Mouse (Mus musculus): ENCODE results near the gene Slc7a4. TPM values are rescaled to one million over a fixed set of nuclear protein-coding genes. Genes with fewer than 3 reads are reported as not detected.
A peak's percentile ranks its signal among the peaks of the same experiment; 100 is the strongest.

Slc7a4 gene
- 25.0 and 32.4 TPM in 2 replicates for polyA plus RNA-seq (2014; fragmentation: Nextera tagmentation; extraction: Ambion mirVana)

DNA sequence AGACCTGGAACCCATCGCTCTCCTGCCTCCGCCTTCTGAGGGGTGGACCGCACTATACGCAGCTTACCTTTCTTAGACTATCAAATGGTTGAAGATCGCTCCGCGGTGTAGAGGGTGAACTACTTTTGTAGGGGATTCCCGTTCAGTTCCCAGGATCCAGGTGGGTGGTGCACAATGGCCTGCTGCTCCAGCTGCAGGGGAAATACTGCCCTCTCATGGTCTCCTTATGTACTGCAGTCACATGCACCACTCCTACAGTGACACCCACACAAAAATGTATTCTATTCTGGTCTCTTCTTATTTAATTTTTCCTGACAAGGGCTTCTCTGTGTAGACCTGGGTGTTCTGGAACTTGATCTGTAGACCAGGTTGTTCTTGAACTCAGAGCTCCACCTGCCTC, at the start of gene Slc7a4:
Gene Slc7a4 (minus strand): TSS at position 151 of the 400 bp plus-strand sequence.
- H3K4me3 ChIP-seq (replicated peaks; ENCODE audit: low read depth, low read length), result no peak within 1 kb of the TSS
- no peaks in the 10 kb centered on the region for H3K4me1 ChIP-seq (ENCODE audit: control insufficient read depth, insufficient read depth, low read length)
- DNase-seq (peak; percentile 26), ATAC-seq (ENCODE audit: low FRiP score, low TSS enrichment) (no peak)
- no peaks in the 10 kb centered on the region for H3K27me3 ChIP-seq (ENCODE audit: control insufficient read depth, insufficient read depth, low read length)
- no peaks in the 10 kb centered on the region for H3K36me3 ChIP-seq (ENCODE audit: control insufficient read depth, insufficient read depth, low read length)
- H3K27ac ChIP-seq (replicated peaks; ENCODE audit: low read depth, low read length), result no peak within 1 kb of the TSS
- no peak within 1 kb of the TSS for H3K4me2 ChIP-seq (ENCODE audit: low read length)
- WGBS, result 19% methylated on average over 8 of the region's 8 CpGs
- H3K9ac ChIP-seq (replicated peaks; ENCODE audit: low read length), result no peak within 1 kb of the TSS
- no peaks in the 10 kb centered on the region for H3K9me3 ChIP-seq (ENCODE audit: control insufficient read depth, low read length)

DNA sequence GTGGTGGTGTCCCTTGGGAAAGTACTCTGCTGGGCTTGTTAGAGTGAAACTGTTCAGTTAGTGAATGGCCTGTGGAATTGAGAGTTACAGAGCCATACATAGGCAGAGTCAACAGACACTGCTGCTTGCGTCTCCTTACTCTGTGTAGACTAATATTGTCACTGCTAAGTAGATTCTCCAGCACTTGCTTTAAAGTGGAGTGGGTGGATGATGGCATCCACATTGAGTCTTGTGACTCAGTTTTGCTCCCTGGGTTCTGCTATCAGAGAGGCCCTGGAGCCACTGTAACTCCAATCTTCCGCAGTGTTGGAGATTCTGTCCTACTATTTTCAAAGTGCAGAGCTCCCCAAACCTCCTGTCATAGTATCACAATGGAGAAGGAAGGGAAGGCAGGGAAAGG, 49.6 kb upstream of the Slc7a4 start:
- H3K36me3 ChIP-seq (ENCODE audit: control insufficient read depth, insufficient read depth, low read length), result peaks cover 56% of the 10 kb centered on the region
- 95% methylated on average over 2 of the region's 2 CpGs for whole genome bisulfite sequencing

DNA sequence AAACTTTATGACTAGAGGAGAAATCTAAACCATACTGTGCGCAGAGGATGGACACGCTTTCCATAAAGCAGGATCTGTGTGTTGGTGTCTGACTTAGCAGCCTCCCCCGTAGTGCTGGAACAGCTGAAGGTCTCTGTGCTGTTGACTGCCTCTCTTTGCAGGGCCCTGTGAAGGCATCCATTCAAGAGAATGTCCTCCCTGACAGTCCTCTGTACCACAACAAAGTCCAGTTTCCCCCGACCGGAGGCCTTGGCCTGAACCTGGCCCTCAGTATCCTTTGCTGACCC, 43.2 kb upstream of the Slc7a4 start:
- no peaks in the 10 kb centered on the region for H3K4me1 ChIP-seq (ENCODE audit: control insufficient read depth, insufficient read depth, low read length)
- no peak for DNase-seq
- H3K36me3 ChIP-seq (ENCODE audit: control insufficient read depth, insufficient read depth, low read length), result peaks cover 82% of the 10 kb centered on the region
- no peak for ATAC-seq (ENCODE audit: low FRiP score, low TSS enrichment)
- no peaks in the 10 kb centered on the region for H3K9me3 ChIP-seq (ENCODE audit: control insufficient read depth, low read length)
- H3K27ac ChIP-seq (replicated peaks; ENCODE audit: low read depth, low read length), result no peak overlapping the region
- no peak overlapping the region for H3K4me3 ChIP-seq (replicated peaks; ENCODE audit: low read depth, low read length)
- no peak overlapping the region for H3K4me2 ChIP-seq (ENCODE audit: low read length)
- H3K9ac ChIP-seq (replicated peaks; ENCODE audit: low read length), result no peak overlapping the region
- 97% methylated on average over 5 of the region's 5 CpGs for WGBS
- H3K27me3 ChIP-seq (ENCODE audit: control insufficient read depth, insufficient read depth, low read length), result no peaks in the 10 kb centered on the region

More for the DNA sequence above, 49.6 kb upstream of the Slc7a4 start:
- Histone ChIP-seq H3K9ac (replicated peaks; ENCODE audit: low read length) (no peak overlapping the region), H3K4me2 (ENCODE audit: low read length) (no peak overlapping the region), H3K27ac (replicated peaks; ENCODE audit: low read depth, low read length) (no peak overlapping the region), H3K4me3 (replicated peaks; ENCODE audit: low read depth, low read length) (no peak overlapping the region), H3K9me3 (ENCODE audit: control insufficient read depth, low read length) (no peaks in the 10 kb centered on the region), H3K27me3 (ENCODE audit: control insufficient read depth, insufficient read depth, low read length) (no peaks in the 10 kb centered on the region), H3K4me1 (ENCODE audit: control insufficient read depth, insufficient read depth, low read length) (no peaks in the 10 kb centered on the region)
- DNase-seq (no peak), ATAC-seq (ENCODE audit: low FRiP score, low TSS enrichment) (no peak)

DNA sequence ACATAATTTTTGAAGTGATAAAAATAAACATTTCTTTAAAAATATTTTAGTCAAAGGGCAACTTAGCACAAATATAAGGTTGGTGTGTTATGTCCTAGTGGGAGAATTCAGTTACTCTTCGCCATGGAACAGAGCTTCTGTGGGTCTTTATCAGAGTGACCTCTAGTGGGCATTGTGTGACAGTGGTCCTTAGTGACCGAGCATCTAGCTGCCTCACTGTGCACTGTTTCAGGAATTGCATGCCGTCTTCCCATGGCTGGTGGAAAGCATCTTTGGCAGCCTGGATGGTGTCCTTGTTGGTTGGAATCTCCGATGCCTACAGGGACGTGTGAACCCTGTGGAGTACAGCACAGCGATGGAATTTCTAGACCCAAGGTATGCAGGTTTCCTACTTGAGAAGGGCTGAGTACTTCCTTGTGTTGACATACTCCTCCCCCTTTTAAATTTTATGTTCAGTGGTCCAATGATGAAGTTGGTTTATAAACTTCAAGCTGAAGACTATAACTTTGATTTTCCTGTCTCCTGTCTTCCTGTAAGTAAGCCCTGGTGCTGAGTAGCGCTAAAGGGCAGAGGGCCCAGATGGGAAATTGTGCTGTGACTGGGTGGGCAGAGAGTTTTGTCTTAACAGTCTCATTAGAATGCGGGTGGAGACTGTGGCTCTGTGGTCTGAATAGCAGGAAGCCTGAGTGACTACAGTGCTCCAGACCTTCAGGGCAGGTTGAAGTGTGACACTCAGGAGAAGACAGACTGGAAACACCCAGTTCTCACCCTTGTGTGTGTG, 42.7 kb upstream of the Slc7a4 start:
- ATAC-seq (ENCODE audit: low FRiP score, low TSS enrichment) (no peak; the same call in 1 of the 2 replicates), DNase-seq (peak; percentile 77)
- H3K9ac ChIP-seq (replicated peaks; ENCODE audit: low read length), result no peak overlapping the region
- H3K27ac ChIP-seq (replicated peaks; ENCODE audit: low read depth, low read length), result no peak overlapping the region
- H3K4me3 ChIP-seq (replicated peaks; ENCODE audit: low read depth, low read length), result no peak overlapping the region
- H3K27me3 ChIP-seq (ENCODE audit: control insufficient read depth, insufficient read depth, low read length), result no peaks in the 10 kb centered on the region
- 70% methylated on average over 8 of the region's 8 CpGs for WGBS
- H3K9me3 ChIP-seq (ENCODE audit: control insufficient read depth, low read length), result no peaks in the 10 kb centered on the region
- H3K36me3 ChIP-seq (ENCODE audit: control insufficient read depth, insufficient read depth, low read length), result peaks cover 79% of the 10 kb centered on the region
- H3K4me2 ChIP-seq (ENCODE audit: low read length), result no peak overlapping the region
- no peaks in the 10 kb centered on the region; the same call in 1 of the 2 replicates for H3K4me1 ChIP-seq (ENCODE audit: control insufficient read depth, insufficient read depth, low read length)

DNA sequence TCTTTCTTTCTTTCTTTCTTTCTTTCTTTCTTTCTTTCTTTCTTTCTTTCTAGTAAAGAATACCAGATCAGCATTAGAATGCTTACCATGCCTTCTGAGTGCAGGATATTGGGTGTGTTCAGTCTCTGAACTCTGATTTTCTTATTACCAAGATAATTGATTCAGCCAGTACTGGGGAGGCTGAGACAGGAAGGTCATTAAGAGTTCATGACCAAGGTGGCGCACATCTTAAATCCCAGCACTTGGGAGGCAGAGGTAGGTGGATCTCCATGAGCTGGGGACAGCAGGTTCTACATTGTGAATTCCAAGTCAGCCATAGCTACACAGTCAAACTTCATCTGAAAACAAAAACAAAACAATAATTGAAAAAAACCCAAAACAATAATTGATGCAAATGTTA, 38.9 kb upstream of the Slc7a4 start:
- Histone ChIP-seq H3K27ac (replicated peaks; ENCODE audit: low read depth, low read length) (no peak overlapping the region), H3K27me3 (ENCODE audit: control insufficient read depth, insufficient read depth, low read length) (no peaks in the 10 kb centered on the region), H3K36me3 (ENCODE audit: control insufficient read depth, insufficient read depth, low read length) (peaks cover 46% of the 10 kb centered on the region), H3K9me3 (ENCODE audit: control insufficient read depth, low read length) (no peaks in the 10 kb centered on the region), H3K4me1 (ENCODE audit: control insufficient read depth, insufficient read depth, low read length) (peaks cover 9% of the 10 kb centered on the region), H3K4me3 (replicated peaks; ENCODE audit: low read depth, low read length) (no peak overlapping the region), H3K4me2 (ENCODE audit: low read length) (no peak overlapping the region), H3K9ac (replicated peaks; ENCODE audit: low read length) (no peak overlapping the region)
- WGBS, result 97% methylated on average over 1 of the region's 1 CpGs
- ATAC-seq (ENCODE audit: low FRiP score, low TSS enrichment) (no peak), DNase-seq (no peak)

DNA sequence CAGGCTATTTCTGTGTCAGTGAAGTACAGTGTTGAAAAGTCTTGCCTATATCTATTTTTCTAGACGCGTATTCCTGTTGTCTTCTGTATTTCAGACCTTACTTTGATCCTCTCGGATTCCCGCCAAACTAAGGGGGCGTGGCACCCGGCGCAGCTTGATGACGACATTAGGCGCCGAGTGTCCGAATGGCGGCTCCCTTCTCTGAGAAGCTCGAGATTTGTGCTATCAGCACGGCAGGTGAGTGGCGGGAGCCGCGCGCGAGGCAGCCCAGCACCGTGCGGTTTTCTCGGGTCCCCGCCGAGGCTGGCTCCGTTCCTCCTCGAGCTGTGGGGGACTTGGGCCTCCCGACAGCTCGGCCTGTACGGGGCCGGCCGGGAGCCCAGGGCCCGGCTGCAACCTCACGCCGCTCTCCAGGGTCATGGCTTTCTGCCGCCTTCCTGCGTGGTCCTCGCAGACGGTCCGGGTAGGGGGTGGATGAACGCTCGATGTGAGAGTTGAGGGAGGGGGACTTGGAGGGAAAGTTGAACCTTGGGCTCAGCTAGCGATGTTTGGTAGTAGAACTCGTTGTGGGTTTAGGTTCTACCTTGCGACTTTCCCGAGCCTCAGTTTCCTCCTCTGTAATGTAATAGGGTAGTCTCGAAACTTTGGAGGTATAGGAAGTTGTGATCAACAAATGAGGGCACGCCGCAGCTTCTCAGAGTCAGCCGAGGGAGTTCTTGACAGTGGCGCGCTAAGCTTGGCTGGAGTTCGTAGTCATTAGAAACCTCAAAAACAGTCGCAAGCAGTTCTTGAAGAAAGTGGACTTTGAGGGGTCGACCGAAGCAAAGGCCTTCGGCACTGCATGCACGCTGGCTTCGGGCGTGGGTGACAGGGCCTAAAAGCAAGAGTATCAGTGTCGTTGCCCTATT, 36.4 kb upstream of the Slc7a4 start, which contains the start of gene Smpd4:
Gene Smpd4 (plus strand): TSS at position 157 of the 908 bp plus-strand sequence.
- H3K4me2 ChIP-seq (ENCODE audit: low read length), result peak within 1 kb of the TSS; percentile 87
- H3K36me3 ChIP-seq (ENCODE audit: control insufficient read depth, insufficient read depth, low read length), result peaks cover 27% of the 10 kb centered on the region
- no peaks in the 10 kb centered on the region for H3K9me3 ChIP-seq (ENCODE audit: control insufficient read depth, low read length)
- H3K4me1 ChIP-seq (ENCODE audit: control insufficient read depth, insufficient read depth, low read length), result peaks cover 9% of the 10 kb centered on the region
- 0 out of 2 replicates have a peak within 1 kb of the TSS, but pooled peaks have one; percentile 8 for H3K27ac ChIP-seq (replicated peaks; ENCODE audit: low read depth, low read length)
- peak within 1 kb of the TSS; percentile 92 for H3K4me3 ChIP-seq (replicated peaks; ENCODE audit: low read depth, low read length)
- peak; percentile 69; the same call in 1 of the 2 replicates for ATAC-seq (ENCODE audit: low FRiP score, low TSS enrichment)
- peak within 1 kb of the TSS; percentile 83 for H3K9ac ChIP-seq (replicated peaks; ENCODE audit: low read length)
- WGBS, result 3% methylated on average over 60 of the region's 60 CpGs
- DNase-seq, result peak; percentile 95
- H3K27me3 ChIP-seq (ENCODE audit: control insufficient read depth, insufficient read depth, low read length), result no peaks in the 10 kb centered on the region

DNA sequence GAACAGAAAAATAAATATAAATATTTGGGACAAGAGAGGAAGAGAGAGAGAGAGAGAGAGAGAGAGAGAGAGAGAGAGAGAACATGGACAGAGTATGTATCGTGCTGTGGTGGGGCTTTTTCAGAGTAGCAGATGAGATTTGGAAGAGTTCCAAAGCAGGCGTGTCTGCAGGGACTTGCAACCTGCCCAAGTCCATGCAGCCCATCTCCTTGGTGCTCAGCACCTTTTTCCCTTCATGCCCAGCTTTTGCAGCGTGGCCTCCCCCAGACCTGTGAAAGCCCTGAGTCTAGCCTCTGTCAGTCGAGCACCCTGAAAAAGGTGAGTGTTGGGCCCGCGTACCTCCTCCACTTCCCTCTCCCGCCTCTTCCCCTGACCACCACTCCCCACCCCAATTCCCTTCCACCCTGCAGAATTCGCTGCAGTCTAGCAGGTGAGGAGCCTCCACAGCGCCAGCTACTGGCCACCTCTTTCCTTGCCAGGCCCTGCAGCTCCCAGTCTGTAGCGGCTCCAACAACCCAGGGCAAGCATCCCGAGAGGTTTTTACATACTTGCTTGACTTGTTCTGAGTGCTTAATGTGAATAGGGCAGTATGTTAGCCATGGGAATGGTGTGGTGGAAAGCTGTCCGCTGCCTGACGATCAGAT, 35.0 kb upstream of the Slc7a4 start:
- WGBS, result 20% methylated on average over 13 of the region's 13 CpGs
- ATAC-seq (ENCODE audit: low FRiP score, low TSS enrichment), result no peak
- Histone ChIP-seq H3K36me3 (ENCODE audit: control insufficient read depth, insufficient read depth, low read length) (peaks cover 16% of the 10 kb centered on the region), H3K9ac (replicated peaks; ENCODE audit: low read length) (no peak overlapping the region), H3K9me3 (ENCODE audit: control insufficient read depth, low read length) (no peaks in the 10 kb centered on the region), H3K4me3 (replicated peaks; ENCODE audit: low read depth, low read length) (no peak overlapping the region), H3K27ac (replicated peaks; ENCODE audit: low read depth, low read length) (no peak overlapping the region), H3K27me3 (ENCODE audit: control insufficient read depth, insufficient read depth, low read length) (no peaks in the 10 kb centered on the region), H3K4me2 (ENCODE audit: low read length) (no peak overlapping the region), H3K4me1 (ENCODE audit: control insufficient read depth, insufficient read depth, low read length) (peaks cover 9% of the 10 kb centered on the region)
- DNase-seq, result peak; percentile 51

DNA sequence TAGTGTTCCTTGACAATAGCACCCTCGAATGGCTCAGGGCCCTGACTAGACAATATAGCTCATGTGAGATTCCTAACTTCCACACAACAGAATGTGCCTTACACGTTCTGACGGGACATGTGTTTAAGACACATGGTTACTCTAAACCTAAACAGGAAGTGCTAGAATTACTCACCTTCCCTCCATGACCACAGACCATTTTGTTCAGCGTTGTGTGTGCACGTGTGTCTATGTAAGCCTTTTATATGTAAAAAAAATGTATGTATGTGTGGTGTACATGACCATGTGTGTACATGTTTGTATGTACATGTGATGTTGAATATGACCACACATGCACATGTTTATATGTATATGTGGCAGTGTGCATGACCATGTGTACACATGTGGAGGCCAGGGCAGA, 33.2 kb upstream of the Slc7a4 start:
- Histone ChIP-seq H3K27me3 (ENCODE audit: control insufficient read depth, insufficient read depth, low read length) (no peaks in the 10 kb centered on the region), H3K4me1 (ENCODE audit: control insufficient read depth, insufficient read depth, low read length) (peaks cover 9% of the 10 kb centered on the region), H3K27ac (replicated peaks; ENCODE audit: low read depth, low read length) (no peak overlapping the region), H3K9me3 (ENCODE audit: control insufficient read depth, low read length) (no peaks in the 10 kb centered on the region), H3K36me3 (ENCODE audit: control insufficient read depth, insufficient read depth, low read length) (0 out of 2 replicates have a peak, but pooled peaks cover under 1% of the 10 kb centered on the region), H3K4me2 (ENCODE audit: low read length) (no peak overlapping the region), H3K9ac (replicated peaks; ENCODE audit: low read length) (no peak overlapping the region), H3K4me3 (replicated peaks; ENCODE audit: low read depth, low read length) (no peak overlapping the region)
- ATAC-seq (ENCODE audit: low FRiP score, low TSS enrichment) (no peak), DNase-seq (no peak)
- 86% methylated on average over 5 of the region's 5 CpGs for WGBS

Measured in midbrain, embryonic 14.5 days (tissue).